Mouse (Mus musculus): ENCODE measurements around the gene Prdx6.
A peak's percentile ranks its signal among the peaks of the same experiment; 100 is the strongest.
"Not testable (repeated sequence)": the region's sequence is repeated elsewhere in the genome, so short reads cannot be mapped to it uniquely, and the experiment has no call there.

Prdx6 gene

GRCm38 (mm10) chr1:161251417-161252265 is 622 bp upstream of the Prdx6 start:
- DNase-seq (ENCODE audit: extremely low spot score): no peak

- peak; percentile 74 for DNase-seq (ENCODE audit: extremely low spot score)
These were observed 902 bp downstream of the Prdx6 start for GRCm38 (mm10) chr1:161250031-161250603.

GRCm38 (mm10) chr1:161249442-161249841 is 1.6 kb downstream of the Prdx6 start:
- DNase-seq (ENCODE audit: extremely low spot score): no peak

GRCm38 (mm10) chr1:161248685-161249084 is 2.3 kb downstream of the Prdx6 start:
- DNase-seq (ENCODE audit: extremely low spot score): no peak

- DNase-seq (ENCODE audit: extremely low spot score): no peak
These were observed 3.1 kb downstream of the Prdx6 start for GRCm38 (mm10) chr1:161247643-161248580.

GRCm38 (mm10) chr1:161247176-161247575 is 3.8 kb downstream of the Prdx6 start:
- no peak for DNase-seq (ENCODE audit: extremely low spot score)

GRCm38 (mm10) chr1:161237750-161238149 is 13.3 kb downstream of the Prdx6 start:
- DNase-seq (ENCODE audit: extremely low spot score): no peak

- no peak for DNase-seq (ENCODE audit: extremely low spot score)
These were observed 13.7 kb downstream of the Prdx6 start for GRCm38 (mm10) chr1:161237339-161237738.

GRCm38 (mm10) chr1:161233226-161233839 is 17.7 kb downstream of the Prdx6 start:
- no peak for DNase-seq (ENCODE audit: extremely low spot score)

GRCm38 (mm10) chr1:161232181-161232580 is 18.8 kb downstream of the Prdx6 start:
- no peak for DNase-seq (ENCODE audit: extremely low spot score)

- no peak for DNase-seq (ENCODE audit: extremely low spot score)
These were observed 26.2 kb downstream of the Prdx6 start for GRCm38 (mm10) chr1:161224837-161225236.

- DNase-seq (ENCODE audit: extremely low spot score): no peak
These were observed 31.2 kb downstream of the Prdx6 start for GRCm38 (mm10) chr1:161219816-161220215.

GRCm38 (mm10) chr1:161214465-161214864 is 36.6 kb downstream of the Prdx6 start:
- peak; percentile 15 for DNase-seq (ENCODE audit: extremely low spot score)

- DNase-seq (ENCODE audit: extremely low spot score): no peak
These were observed 51.2 kb downstream of the Prdx6 start for GRCm38 (mm10) chr1:161199856-161200255.

- not testable (repeated sequence) for DNase-seq (ENCODE audit: extremely low spot score)
These were observed 54.7 kb downstream of the Prdx6 start for GRCm38 (mm10) chr1:161196364-161196763.

GRCm38 (mm10) chr1:161195541-161196351 is 55.3 kb downstream of the Prdx6 start:
- peak; percentile 82 for DNase-seq (ENCODE audit: extremely low spot score)

- DNase-seq (ENCODE audit: extremely low spot score): no peak
These were observed 60.6 kb downstream of the Prdx6 start for GRCm38 (mm10) chr1:161190253-161190910.

Measured in embryo, embryonic 9.5 days (tissue).